Mouse (Mus musculus): Measurements from ENCODE around the gene Olfr823. TPM values are rescaled to one million over a fixed set of nuclear protein-coding genes. Genes with fewer than 3 reads are reported as not detected.

Gene Olfr823
- polyA plus RNA-seq, 2 experiments, result not detected

GRCm38 (mm10) chr10:130096104-130096503 is 19.1 kb downstream of the Olfr823 start:
- peak; percentile 3 for DNase-seq (ENCODE audit: low spot score)
- Histone ChIP-seq H3K9ac (ENCODE audit: low read depth, low read length, severe bottlenecking) (no peak overlapping the region), H3K27ac (replicated peaks; ENCODE audit: low read depth, low read length) (no peak overlapping the region), H3K4me3 (replicated peaks; ENCODE audit: low read length) (no peak overlapping the region), H3K4me1 (ENCODE audit: control insufficient read depth, insufficient read depth, low read length) (no peaks in the 10 kb centered on the region), H3K9me3 (ENCODE audit: control insufficient read depth, low read length) (no peaks in the 10 kb centered on the region), H3K27me3 (ENCODE audit: control insufficient read depth, insufficient read depth, low read length) (no peaks in the 10 kb centered on the region), H3K4me2 (replicated peaks; ENCODE audit: low read depth, low read length, severe bottlenecking) (no peak overlapping the region), H3K36me3 (ENCODE audit: control insufficient read depth, insufficient read depth, low read length) (no peaks in the 10 kb centered on the region)
- no peak for TF ChIP-seq POLR2A (IDR thresholded peaks at IDR 0.05; ENCODE audit: borderline replicate concordance, extremely low read depth, insufficient read depth, insufficient read length)
- no peak for ATAC-seq (ENCODE audit: low FRiP score, low read depth)

GRCm38 (mm10) chr10:130092838-130093440 is 22.2 kb downstream of the Olfr823 start:
- no peaks in the 10 kb centered on the region for H3K27me3 ChIP-seq (ENCODE audit: control insufficient read depth, insufficient read depth, low read length)
- ATAC-seq (ENCODE audit: low FRiP score, low read depth), result no peak
- no peak overlapping the region for H3K27ac ChIP-seq (replicated peaks; ENCODE audit: low read depth, low read length)
- H3K4me1 ChIP-seq (ENCODE audit: control insufficient read depth, insufficient read depth, low read length), result no peaks in the 10 kb centered on the region
- WGBS, result 17% methylated on average over 5 of the region's 5 CpGs
- no peaks in the 10 kb centered on the region for H3K36me3 ChIP-seq (ENCODE audit: control insufficient read depth, insufficient read depth, low read length)
- H3K4me2 ChIP-seq (replicated peaks; ENCODE audit: low read depth, low read length, severe bottlenecking), result no peak overlapping the region
- H3K4me3 ChIP-seq (replicated peaks; ENCODE audit: low read length), result no peak overlapping the region
- no peaks in the 10 kb centered on the region for H3K9me3 ChIP-seq (ENCODE audit: control insufficient read depth, low read length)
- peak; percentile 88 for DNase-seq (ENCODE audit: low spot score)
- no peak overlapping the region for H3K9ac ChIP-seq (ENCODE audit: low read depth, low read length, severe bottlenecking)
- no peak for TF ChIP-seq POLR2A (IDR thresholded peaks at IDR 0.05; ENCODE audit: borderline replicate concordance, extremely low read depth, insufficient read depth, insufficient read length)

- Histone ChIP-seq H3K4me2 (replicated peaks; ENCODE audit: low read depth, low read length, severe bottlenecking) (no peak within 1 kb of the TSS), H3K36me3 (ENCODE audit: control insufficient read depth, insufficient read depth, low read length) (no peaks in the 10 kb centered on the region), H3K4me3 (replicated peaks; ENCODE audit: low read length) (no peak within 1 kb of the TSS), H3K27me3 (ENCODE audit: control insufficient read depth, insufficient read depth, low read length) (no peaks in the 10 kb centered on the region), H3K9ac (ENCODE audit: low read depth, low read length, severe bottlenecking) (no peak within 1 kb of the TSS), H3K4me1 (ENCODE audit: control insufficient read depth, insufficient read depth, low read length) (no peaks in the 10 kb centered on the region), H3K9me3 (ENCODE audit: control insufficient read depth, low read length) (no peaks in the 10 kb centered on the region), H3K27ac (replicated peaks; ENCODE audit: low read depth, low read length) (no peak within 1 kb of the TSS)
- ATAC-seq (ENCODE audit: low FRiP score, low read depth), result no peak
- TF ChIP-seq POLR2A (IDR thresholded peaks at IDR 0.05; ENCODE audit: borderline replicate concordance, extremely low read depth, insufficient read depth, insufficient read length), result no peak
- no peak for DNase-seq (ENCODE audit: low spot score)
These were observed 44.3 kb downstream of the Olfr823 start, which contains the start of gene Olfr822 for GRCm38 (mm10) chr10:130070910-130071309. Olfr822 (plus strand) TSS chr10:130071210.

Other genes starting within 250 kb of the Olfr823 start
- gene Olfr814, start 235.5 kb downstream of the Olfr823 start, polyA plus RNA-seq (2012; rRNA removed), result not detected in 2 replicates
- gene Olfr814, start 235.5 kb downstream of the Olfr823 start, polyA plus RNA-seq (2014; fragmentation: Nextera tagmentation; extraction: Ambion mirVana), result not detected in 2 replicates
- not detected in 2 replicates for gene Olfr815, start 209.5 kb downstream of the Olfr823 start, polyA plus RNA-seq (2012; rRNA removed)
- gene Olfr815, start 209.5 kb downstream of the Olfr823 start, polyA plus RNA-seq (2014; fragmentation: Nextera tagmentation; extraction: Ambion mirVana), result not detected in 2 replicates
- not detected in 2 replicates for gene Olfr816, start 199.8 kb downstream of the Olfr823 start, polyA plus RNA-seq (2012; rRNA removed)
- gene Olfr816, start 199.8 kb downstream of the Olfr823 start, polyA plus RNA-seq (2014; fragmentation: Nextera tagmentation; extraction: Ambion mirVana), result not detected in 2 replicates
- not detected in 2 replicates for gene Olfr818, start 166.3 kb downstream of the Olfr823 start, polyA plus RNA-seq (2012; rRNA removed)
- not detected in 2 replicates for gene Olfr818, start 166.3 kb downstream of the Olfr823 start, polyA plus RNA-seq (2014; fragmentation: Nextera tagmentation; extraction: Ambion mirVana)
- not detected in 2 replicates for gene Olfr819, start 148.1 kb downstream of the Olfr823 start, polyA plus RNA-seq (2012; rRNA removed)
- not detected in 2 replicates for gene Olfr819, start 148.1 kb downstream of the Olfr823 start, polyA plus RNA-seq (2014; fragmentation: Nextera tagmentation; extraction: Ambion mirVana)
- gene Olfr247, start 139.2 kb downstream of the Olfr823 start, polyA plus RNA-seq (2012; rRNA removed), result not detected in 2 replicates
- gene Olfr247, start 139.2 kb downstream of the Olfr823 start, polyA plus RNA-seq (2014; fragmentation: Nextera tagmentation; extraction: Ambion mirVana), result not detected in 2 replicates
- gene Gm10310, start 130.3 kb downstream of the Olfr823 start, polyA plus RNA-seq (2012; rRNA removed), result not detected in 2 replicates
- not detected in 2 replicates for gene Gm10310, start 130.3 kb downstream of the Olfr823 start, polyA plus RNA-seq (2014; fragmentation: Nextera tagmentation; extraction: Ambion mirVana)
- not detected in 2 replicates for gene Olfr820, start 102.8 kb downstream of the Olfr823 start, polyA plus RNA-seq (2012; rRNA removed)
- not detected in 2 replicates for gene Olfr820, start 102.8 kb downstream of the Olfr823 start, polyA plus RNA-seq (2014; fragmentation: Nextera tagmentation; extraction: Ambion mirVana)
- gene Olfr821, start 85.0 kb downstream of the Olfr823 start, polyA plus RNA-seq (2012; rRNA removed), result not detected in 2 replicates
- gene Olfr821, start 85.0 kb downstream of the Olfr823 start, polyA plus RNA-seq (2014; fragmentation: Nextera tagmentation; extraction: Ambion mirVana), result not detected in 2 replicates
- not detected in 2 replicates for gene Olfr822, start 44.2 kb downstream of the Olfr823 start, polyA plus RNA-seq (2012; rRNA removed)
- gene Olfr822, start 44.2 kb downstream of the Olfr823 start, polyA plus RNA-seq (2014; fragmentation: Nextera tagmentation; extraction: Ambion mirVana), result not detected in 2 replicates
- gene Olfr824, start 14.6 kb upstream of the Olfr823 start, polyA plus RNA-seq (2012; rRNA removed), result not detected in 2 replicates
- not detected in 2 replicates for gene Olfr824, start 14.6 kb upstream of the Olfr823 start, polyA plus RNA-seq (2014; fragmentation: Nextera tagmentation; extraction: Ambion mirVana)
- not detected in 2 replicates for gene Olfr825, start 51.4 kb upstream of the Olfr823 start, polyA plus RNA-seq (2012; rRNA removed)
- not detected in 2 replicates for gene Olfr825, start 51.4 kb upstream of the Olfr823 start, polyA plus RNA-seq (2014; fragmentation: Nextera tagmentation; extraction: Ambion mirVana)
- gene Olfr826, start 68.8 kb upstream of the Olfr823 start, polyA plus RNA-seq (2012; rRNA removed), result not detected in 2 replicates
- not detected in 2 replicates for gene Olfr826, start 68.8 kb upstream of the Olfr823 start, polyA plus RNA-seq (2014; fragmentation: Nextera tagmentation; extraction: Ambion mirVana)
- not detected in 2 replicates for gene Olfr827, start 99.0 kb upstream of the Olfr823 start, polyA plus RNA-seq (2012; rRNA removed)
- gene Olfr827, start 99.0 kb upstream of the Olfr823 start, polyA plus RNA-seq (2014; fragmentation: Nextera tagmentation; extraction: Ambion mirVana), result not detected in 2 replicates
- not detected in 2 replicates for gene Neurod4, start 164.9 kb upstream of the Olfr823 start, polyA plus RNA-seq (2012; rRNA removed)
- 0.06 TPM in 1 of 2 replicates, not detected in the other for gene Neurod4, start 164.9 kb upstream of the Olfr823 start, polyA plus RNA-seq (2014; fragmentation: Nextera tagmentation; extraction: Ambion mirVana)
- gene Tespa1, start 207.5 kb upstream of the Olfr823 start, polyA plus RNA-seq (2012; rRNA removed), result 0.93 and 1.8 TPM in 2 replicates
- 1.9 and 2.3 TPM in 2 replicates for gene Tespa1, start 207.5 kb upstream of the Olfr823 start, polyA plus RNA-seq (2014; fragmentation: Nextera tagmentation; extraction: Ambion mirVana)